ENCODE assay signal across 19 mouse cellular contexts in the genomic region with DNA sequence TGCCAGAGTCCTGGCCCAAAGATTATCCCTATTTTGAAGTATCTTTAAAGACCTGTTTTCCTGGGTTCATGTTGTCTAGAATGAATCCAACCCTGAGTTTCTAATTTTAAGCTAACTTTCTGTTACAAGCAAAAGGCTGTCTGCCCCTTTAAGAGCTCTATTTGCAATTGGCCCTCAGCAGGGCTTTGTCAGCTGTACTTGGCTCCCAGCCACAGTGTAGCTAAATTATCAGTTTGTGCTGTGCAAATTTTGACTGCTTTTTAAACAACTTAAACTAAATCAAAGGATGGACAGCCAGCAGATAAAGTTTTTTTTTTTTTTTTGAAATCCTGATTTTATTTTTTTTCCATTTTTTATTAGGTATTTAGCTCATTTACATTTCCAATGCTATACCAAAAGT. TPM values are rescaled to one million over a fixed set of nuclear protein-coding genes. Genes with fewer than 3 reads are reported as not detected.
DNase-seq lines count a peak whose midpoint lies in the region; ATAC-seq and TF ChIP-seq lines count a peak whose summit lies in the region.
"Not testable (repeated sequence)": the region's sequence is repeated elsewhere in the genome, so short reads cannot be mapped to it uniquely, and the experiment has no call there.
"Had no signal": no experiment of that assay in that cellular context is flagged by ENCODE, and none has a peak within 500 bp of the region (broad histone marks: within the 10 kb centered on the region; RNA-seq: fewer than 3 reads in every experiment).

No protein-coding gene starts in this region.

- H3K27me3 ChIP-seq in forebrain, embryonic 14.5 days (replicated peaks; ENCODE audit: control insufficient read depth, insufficient read depth, low read length); liver, adult 2 months (ENCODE audit: control insufficient read depth, insufficient read depth, low read length); stomach, postnatal 0 days (ENCODE audit: control insufficient read depth, insufficient read depth, low read length): not testable (repeated sequence)

- TF ChIP-seq POLR2A in liver, adult 2 months (IDR thresholded peaks at IDR 0.05; ENCODE audit: extremely low read depth, insufficient read depth, low read length), result not testable (repeated sequence)

- H3K4me3 ChIP-seq in forebrain, embryonic 14.5 days (ENCODE audit: low read depth, low read length); liver, adult 2 months (ENCODE audit: insufficient read depth, low read depth, low read length); stomach, postnatal 0 days (ENCODE audit: low read depth, low read length): not testable (repeated sequence)

- intact Hi-C loops in heart, postnatal 14 days (cut with DNase I), result not testable (repeated sequence)

- not testable (repeated sequence) for TF ChIP-seq CTCF in liver, adult 2 months (IDR thresholded peaks at IDR 0.05; ENCODE audit: low read depth, low read length); stomach, postnatal 0 days (IDR thresholded peaks at IDR 0.05; ENCODE audit: low read depth)

- not testable (repeated sequence) for H3K27ac ChIP-seq in forebrain, embryonic 14.5 days (ENCODE audit: low read depth, low read length); liver, adult 2 months (replicated peaks; ENCODE audit: insufficient read depth, low read depth, low read length); stomach, postnatal 0 days (replicated peaks)

- H3K36me3 ChIP-seq in forebrain, embryonic 14.5 days (ENCODE audit: control insufficient read depth, insufficient read depth, low read length); liver, adult 2 months (ENCODE audit: control insufficient read depth, insufficient read depth, low read length); stomach, postnatal 0 days (ENCODE audit: control insufficient read depth, insufficient read depth, low read length): not testable (repeated sequence)

- ATAC-seq in forebrain, embryonic 14.5 days; stomach, postnatal 0 days (ENCODE audit: low FRiP score, low TSS enrichment): not testable (repeated sequence)

- H3K79me2 ChIP-seq in liver, adult 2 months (ENCODE audit: control insufficient read depth, insufficient read depth, low read length), result not testable (repeated sequence)

- H3K4me2 ChIP-seq in forebrain, embryonic 14.5 days (ENCODE audit: low read length); stomach, postnatal 0 days (replicated peaks; ENCODE audit: low read depth): not testable (repeated sequence)

- H3K4me1 ChIP-seq in forebrain, embryonic 14.5 days (ENCODE audit: control insufficient read depth, insufficient read depth, low read length); liver, adult 2 months (ENCODE audit: control insufficient read depth, insufficient read depth, low read length); stomach, postnatal 0 days (replicated peaks; ENCODE audit: control insufficient read depth, insufficient read depth): not testable (repeated sequence)

- not testable (repeated sequence) for H3K9me3 ChIP-seq in forebrain, embryonic 14.5 days (replicated peaks; ENCODE audit: control insufficient read depth, low read length); stomach, postnatal 0 days (ENCODE audit: control insufficient read depth, low read length)

- TF ChIP-seq EP300 in stomach, postnatal 0 days (optimal IDR thresholded peaks at IDR 0.05), result not testable (repeated sequence)

- peak; percentile 13 for DNase-seq in adrenal gland, postnatal 10 days
- DNase-seq in forebrain, embryonic 14.5 days (ENCODE audit: low spot score), result peak; percentile 31
- peak; percentile 7 to 14 for DNase-seq in heart, postnatal 14 days
- peak; percentile 0 for DNase-seq in liver, adult 2 months (ENCODE audit: extremely low read depth, low read depth, low spot score)
- peak; percentile 5 for DNase-seq in lung, postnatal 36 days
- peak; percentile 17 for DNase-seq in stomach, postnatal 0 days (ENCODE audit: low spot score)
- DNase-seq in urinary bladder, postnatal 14 days (ENCODE audit: low spot score), result peak; percentile 10

- not testable (repeated sequence) for H3K9ac ChIP-seq in forebrain, embryonic 14.5 days (ENCODE audit: low read length); liver, adult 2 months (ENCODE audit: low read depth, low read length); stomach, postnatal 0 days (ENCODE audit: low read length)

RNA-seq across cellular contexts. Expression of a gene that starts 44.8 kb away (rescaled TPM):
- total RNA-seq in adrenal gland, postnatal 10 days (2021), result 1 to 10 TPM in 1 of 2 experiments, not detected in 1; 2.3 TPM
- not detected in 2 replicates for polyA plus RNA-seq in forebrain, embryonic 14.5 days (2014; fragmentation: Nextera tagmentation; extraction: Ambion mirVana)
- 1 to 10 TPM in 1 of 2 experiments, not detected in 1; 1.0 TPM for total RNA-seq in heart, postnatal 14 days (2021)
- 1.1 and 2.1 TPM in 2 replicates for total RNA-seq in liver, adult 2 months (2014; rRNA removed)
- 0.16 TPM in 1 of 2 replicates, not detected in the other for polyA plus RNA-seq in liver, adult 2 months (2012; rRNA removed)
- polyA plus RNA-seq in stomach, postnatal 0 days (2015; fragmentation: Nextera tagmentation; extraction: Ambion mirVana), result 0.22 and 0.65 TPM in 2 replicates
- total RNA-seq: G1E; gastrocnemius, adult 18-20 months; gastrocnemius, postnatal 36 days had no signal
- polyA plus RNA-seq: embryonic facial prominence, embryonic 12.5 days; forebrain, embryonic 11.5 days; forebrain, embryonic 15.5 days; G1E; heart, embryonic 10.5 days; heart, embryonic 13.5 days; hindbrain, embryonic 10.5 days; hindbrain, embryonic 13.5 days; hindbrain, embryonic 16.5 days; Patski had no signal
